Mouse (Mus musculus) liver, embryonic 15.5 days (tissue): ENCODE measurements around the gene Ttc8. TPM values are rescaled to one million over a fixed set of nuclear protein-coding genes. Genes with fewer than 3 reads are reported as not detected.

ENCODE experiments used
- ATAC-seq: fragments of 200-750 bp; cut with Nextera tagmentation; 2 replicates; pipeline ENCODE4 v1.8.0; 2017; ENCODE audit warnings: moderate number of reproducible peaks, mild to moderate bottlenecking, moderate library complexity; ENCODE audit not compliant: insufficient read depth
- H3K27ac ChIP-seq: fragments of 300-500 bp; sonication (generic); replicated peaks from 2 replicates; pipeline ENCODE4 v1.5.1; 2015; ENCODE audit warnings: mild to moderate bottlenecking, inconsistent platforms
- H3K27me3 ChIP-seq: fragments of 300-500 bp; sonication (generic); 2 replicates; pipeline ENCODE4 v1.6.1; 2015; ENCODE audit warnings: mild to moderate bottlenecking, inconsistent platforms
- H3K36me3 ChIP-seq: fragments of 300-500 bp; sonication (generic); replicated peaks from 2 replicates; pipeline ENCODE4 v1.6.1; 2015; ENCODE audit warnings: moderate library complexity, mild to moderate bottlenecking, inconsistent platforms
- H3K4me1 ChIP-seq: fragments of 300-500 bp; sonication (generic); replicated peaks from 2 replicates; pipeline ENCODE4 v1.6.1; 2015; ENCODE audit warnings: inconsistent platforms
- H3K4me2 ChIP-seq: fragments of 300-500 bp; sonication (generic); 2 replicates; pipeline ENCODE4 v1.6.1; 2015; ENCODE audit warnings: moderate library complexity, mild to moderate bottlenecking, inconsistent platforms
- H3K4me3 ChIP-seq: fragments of 300-500 bp; sonication (generic); replicated peaks from 2 replicates; pipeline ENCODE4 v1.5.1; 2015; ENCODE audit warnings: mild to moderate bottlenecking, inconsistent platforms
- H3K9ac ChIP-seq: fragments of 300-500 bp; sonication (generic); 2 replicates; pipeline ENCODE4 v1.6.1; 2015; ENCODE audit warnings: moderate library complexity, mild to moderate bottlenecking, inconsistent platforms
- H3K9me3 ChIP-seq: fragments of 300-500 bp; sonication (generic); replicated peaks from 2 replicates; pipeline ENCODE4 v1.6.1; 2016; ENCODE audit warnings: inconsistent platforms
- WGBS: fragments of 180-500 bp; shearing (Covaris S2); methylation state at CpG from one replicate; pipeline ENCODE4 v1.1.7; 2015; ENCODE audit warnings: mixed read lengths; ENCODE audit not compliant: insufficient replicate concordance; 5-methylcytosine and 5-hydroxymethylcytosine counted together
- polyA plus RNA-seq: library from polyadenylated mRNA; unstranded; fragments of >200 nt; fragmentation: Nextera tagmentation; extraction: Ambion mirVana; gene quantifications from 2 replicates; pipeline ENCODE4 v1.2.1, GENCODE M21; 2015

Ttc8 gene
- polyA plus RNA-seq, 1 experiment from 2014 or later: 2.4 TPM

GRCm38 (mm10) chr12:99028665-99029064, 108.3 kb downstream of the Ttc8 start:
- no peak overlapping the region for H3K4me2 ChIP-seq
- no peaks in the 10 kb centered on the region for H3K4me1 ChIP-seq
- H3K27me3 ChIP-seq: no peaks in the 10 kb centered on the region
- no peak overlapping the region for H3K9ac ChIP-seq
- no peak overlapping the region for H3K4me3 ChIP-seq
- no peaks in the 10 kb centered on the region for H3K9me3 ChIP-seq
- no peak for ATAC-seq
- 44% methylated on average over 5 of the region's 5 CpGs for WGBS
- no peak overlapping the region for H3K27ac ChIP-seq
- H3K36me3 ChIP-seq: no peaks in the 10 kb centered on the region

- Histone ChIP-seq H3K27ac (no peak overlapping the region), H3K4me2 (no peak overlapping the region), H3K9ac (no peak overlapping the region), H3K27me3 (no peaks in the 10 kb centered on the region), H3K4me1 (no peaks in the 10 kb centered on the region), H3K36me3 (no peaks in the 10 kb centered on the region), H3K4me3 (no peak overlapping the region), H3K9me3 (no peaks in the 10 kb centered on the region)
- no peak for ATAC-seq
- 46% methylated on average over 1 of the region's 1 CpGs for WGBS
These were observed 109.6 kb downstream of the Ttc8 start for GRCm38 (mm10) chr12:99030022-99030421.

Other genes with a start within 250 kb of the Ttc8 start
- 2.6 and 2.7 TPM in 2 replicates for gene Ptpn21, start 183.2 kb upstream of the Ttc8 start, polyA plus RNA-seq
- 33.2 and 34.1 TPM in 2 replicates for gene Zc3h14, start 173.6 kb upstream of the Ttc8 start, polyA plus RNA-seq
- gene Eml5, start 19.1 kb upstream of the Ttc8 start, polyA plus RNA-seq: 0.41 and 0.55 TPM in 2 replicates